Mouse (Mus musculus) ES-E14 (cell line): ENCODE results near the gene Thap3. TPM values are rescaled to one million over a fixed set of nuclear protein-coding genes. Genes with fewer than 3 reads are reported as not detected.

Source experiments
- DNase-seq: peaks from one replicate; pipeline ENCODE4 v3.0.0-alpha.2; 2013; ENCODE audit warnings: low read depth, low spot score
- H3K27ac ChIP-seq: 2 replicates; pipeline ENCODE4 v1.5.1; 2012; ENCODE audit warnings: low read depth, mild to moderate bottlenecking, low read length, moderate library complexity, mixed read lengths; ENCODE audit not compliant: poor library complexity, insufficient read depth, severe bottlenecking
- H3K36me3 ChIP-seq: 2 replicates; pipeline ENCODE4 v1.6.1; 2012; ENCODE audit warnings: mild to moderate bottlenecking, low read length, moderate library complexity, mixed read lengths; ENCODE audit not compliant: control insufficient read depth, poor library complexity, insufficient read depth, severe bottlenecking
- H3K4me1 ChIP-seq, 2 experiments: fragments of 150-350 bp in 1 of 2; sonication (generic) in 1 of 2; 2 replicates each; pipeline ENCODE4 v1.6.1; 2012; ENCODE audit warnings: low read length in 2 of 2, mild to moderate bottlenecking in 1 of 2, mixed read lengths in 1 of 2; ENCODE audit not compliant: control insufficient read depth in 2 of 2, insufficient read depth in 2 of 2, poor library complexity in 1 of 2
- H3K4me3 ChIP-seq, 2 experiments: fragments of 150-350 bp in 1 of 2; sonication (generic) in 1 of 2; 2 replicates each; pipeline ENCODE4 v1.5.1; 2012; ENCODE audit warnings: low read length in 2 of 2, low read depth in 1 of 2, mild to moderate bottlenecking in 1 of 2, mixed read lengths in 1 of 2; ENCODE audit not compliant: insufficient read depth in 1 of 2, poor library complexity in 1 of 2, severe bottlenecking in 1 of 2
- H3K9ac ChIP-seq: 2 replicates; pipeline ENCODE4 v1.6.1; 2012; ENCODE audit warnings: low read depth, mild to moderate bottlenecking, low read length, mixed read lengths; ENCODE audit not compliant: poor library complexity, insufficient read depth, severe bottlenecking
- H3K9me3 ChIP-seq: fragments of 150-350 bp; sonication (generic); 2 replicates; pipeline ENCODE4 v1.6.1; 2012; ENCODE audit warnings: low read depth, mild to moderate bottlenecking, low read length; ENCODE audit not compliant: control insufficient read depth, insufficient read depth
- CHD2 ChIP-seq: IDR thresholded peaks from 2 replicates; pipeline ENCODE4 v1.6.1; 2014; ENCODE audit warnings: mild to moderate bottlenecking, low read depth, low read length, inconsistent platforms
- HCFC1 ChIP-seq: IDR thresholded peaks from 2 replicates; pipeline ENCODE4 v1.6.1; 2012; ENCODE audit warnings: low read length, inconsistent platforms, borderline replicate concordance; ENCODE audit not compliant: insufficient read depth
- MAFK ChIP-seq: IDR thresholded peaks from 2 replicates; pipeline ENCODE4 v1.6.1; 2014; ENCODE audit warnings: mild to moderate bottlenecking, low read depth, low read length, inconsistent platforms; ENCODE audit not compliant: insufficient read depth
- ZC3H11A ChIP-seq: IDR thresholded peaks from 2 replicates; pipeline ENCODE4 v1.6.1; 2012; ENCODE audit warnings: low read depth, mild to moderate bottlenecking, inconsistent platforms, low read length, borderline replicate concordance
- ZNF384 ChIP-seq: IDR thresholded peaks from 2 replicates; pipeline ENCODE4 v1.6.1; 2012; ENCODE audit warnings: low read depth, low read length, inconsistent platforms
- in situ Hi-C, 2 experiments: fragments of 600-800 bp; cut with MboI; formaldehyde crosslinking; loops; one replicate each; pipeline ENCODE4 v1.15.1; 2025; ENCODE audit warnings: low sequenced_read_pairs in 2 of 2, inconsistent platforms in 1 of 2; ENCODE audit not compliant: unreplicated experiment in 2 of 2
- total RNA-seq: library from RNA; depleted of rRNA; stranded (reverse); fragments of 300-350 nt; gene quantifications from 2 replicates; pipeline ENCODE4 v1.2.3, GENCODE M21; 2012

The Thap3 gene
- total RNA-seq, 1 experiment = 7.6 TPM

- H3K4me1 ChIP-seq = peaks cover 0 to 20% of the 10 kb centered on the region in 2 experiments; a peak in 3 of 4 replicates
- no peak for DNase-seq
- no peak for TF ChIP-seq ZC3H11A
- TF ChIP-seq HCFC1 = no peak
- no peak for TF ChIP-seq MAFK
- H3K9ac ChIP-seq = peak overlapping the region; percentile 80
- peaks cover 52% of the 10 kb centered on the region for H3K36me3 ChIP-seq
- H3K9me3 ChIP-seq = no peaks in the 10 kb centered on the region
- H3K27ac ChIP-seq = no peak overlapping the region
- peak overlapping the region; percentile 86 to 88 for H3K4me3 ChIP-seq
- in situ Hi-C loops = no loop called here
Observed at GRCm38 (mm10) chr4:152011171-152011760, 22.5 kb upstream of the Thap3 start.

GRCm38 (mm10) chr4:152010707-152011134, 21.9 kb upstream of the Thap3 start:
- peaks cover 0 to 20% of the 10 kb centered on the region in 2 experiments; a peak in 3 of 4 replicates for H3K4me1 ChIP-seq

GRCm38 (mm10) chr4:152010091-152010706, 21.4 kb upstream of the Thap3 start:
- peak overlapping the region; percentile 86 to 88 for H3K4me3 ChIP-seq
- no peak overlapping the region for H3K27ac ChIP-seq
- H3K4me1 ChIP-seq = peaks cover 0 to 20% of the 10 kb centered on the region in 2 experiments; a peak in 3 of 4 replicates
- H3K9me3 ChIP-seq = no peaks in the 10 kb centered on the region
- DNase-seq = no peak
- peaks cover 41% of the 10 kb centered on the region for H3K36me3 ChIP-seq
- in situ Hi-C loops = no loop called here
- TF ChIP-seq CHD2 (no peak), HCFC1 (no peak), MAFK (no peak), ZC3H11A (no peak), ZNF384 (no peak)
- peak overlapping the region; percentile 80 for H3K9ac ChIP-seq

More at GRCm38 (mm10) chr4:152010707-152011134, 21.9 kb upstream of the Thap3 start:
- no peak for DNase-seq
- in situ Hi-C loops = no loop called here
- Histone ChIP-seq H3K9me3 (no peaks in the 10 kb centered on the region), H3K4me3 (peak overlapping the region; percentile 86 to 88), H3K27ac (no peak overlapping the region), H3K36me3 (peaks cover 47% of the 10 kb centered on the region), H3K9ac (peak overlapping the region; percentile 80)
- TF ChIP-seq HCFC1 (no peak), CHD2 (no peak), MAFK (no peak), ZNF384 (no peak), ZC3H11A (no peak)

GRCm38 (mm10) chr4:152009076-152010051, 20.6 kb upstream of the Thap3 start:
- Histone ChIP-seq H3K9me3 (no peaks in the 10 kb centered on the region), H3K27ac (peak overlapping the region; percentile 3; the same call in 1 of the 2 replicates), H3K4me3 (peak overlapping the region; percentile 86 to 88), H3K36me3 (peaks cover 33% of the 10 kb centered on the region), H3K4me1 (peaks cover 0 to 23% of the 10 kb centered on the region in 2 experiments; a peak in 3 of 4 replicates), H3K9ac (peak overlapping the region; percentile 80)
- no peak; the same call in 1 of the 2 replicates for TF ChIP-seq CHD2
- TF ChIP-seq ZC3H11A = no peak
- 0 out of 2 replicates have a peak, but pooled peaks have one; percentile 15 for TF ChIP-seq HCFC1
- no peak for TF ChIP-seq MAFK
- no peak for TF ChIP-seq ZNF384
- DNase-seq = no peak
- in situ Hi-C loops = no loop called here
